Mouse (Mus musculus) ES-E14 (cell line): ENCODE data around the gene Syt3. TPM values are rescaled to one million over a fixed set of nuclear protein-coding genes. Genes with fewer than 3 reads are reported as not detected.

Experiments
- DNase-seq: peaks from one replicate; pipeline ENCODE4 v3.0.0-alpha.2; 2013; ENCODE audit warnings: low read depth, low spot score
- H3K27ac ChIP-seq: 2 replicates; pipeline ENCODE4 v1.5.1; 2012; ENCODE audit warnings: low read depth, mild to moderate bottlenecking, low read length, moderate library complexity, mixed read lengths; ENCODE audit not compliant: poor library complexity, insufficient read depth, severe bottlenecking
- H3K36me3 ChIP-seq: 2 replicates; pipeline ENCODE4 v1.6.1; 2012; ENCODE audit warnings: mild to moderate bottlenecking, low read length, moderate library complexity, mixed read lengths; ENCODE audit not compliant: control insufficient read depth, poor library complexity, insufficient read depth, severe bottlenecking
- H3K4me1 ChIP-seq, 2 experiments: fragments of 150-350 bp in 1 of 2; sonication (generic) in 1 of 2; 2 replicates each; pipeline ENCODE4 v1.6.1; 2012; ENCODE audit warnings: low read length in 2 of 2, mild to moderate bottlenecking in 1 of 2, mixed read lengths in 1 of 2; ENCODE audit not compliant: control insufficient read depth in 2 of 2, insufficient read depth in 2 of 2, poor library complexity in 1 of 2
- H3K4me3 ChIP-seq, 2 experiments: fragments of 150-350 bp in 1 of 2; sonication (generic) in 1 of 2; 2 replicates each; pipeline ENCODE4 v1.5.1; 2012; ENCODE audit warnings: low read length in 2 of 2, low read depth in 1 of 2, mild to moderate bottlenecking in 1 of 2, mixed read lengths in 1 of 2; ENCODE audit not compliant: insufficient read depth in 1 of 2, poor library complexity in 1 of 2, severe bottlenecking in 1 of 2
- H3K9ac ChIP-seq: 2 replicates; pipeline ENCODE4 v1.6.1; 2012; ENCODE audit warnings: low read depth, mild to moderate bottlenecking, low read length, mixed read lengths; ENCODE audit not compliant: poor library complexity, insufficient read depth, severe bottlenecking
- H3K9me3 ChIP-seq: fragments of 150-350 bp; sonication (generic); 2 replicates; pipeline ENCODE4 v1.6.1; 2012; ENCODE audit warnings: low read depth, mild to moderate bottlenecking, low read length; ENCODE audit not compliant: control insufficient read depth, insufficient read depth
- CHD2 ChIP-seq: IDR thresholded peaks from 2 replicates; pipeline ENCODE4 v1.6.1; 2014; ENCODE audit warnings: mild to moderate bottlenecking, low read depth, low read length, inconsistent platforms
- HCFC1 ChIP-seq: IDR thresholded peaks from 2 replicates; pipeline ENCODE4 v1.6.1; 2012; ENCODE audit warnings: low read length, inconsistent platforms, borderline replicate concordance; ENCODE audit not compliant: insufficient read depth
- MAFK ChIP-seq: IDR thresholded peaks from 2 replicates; pipeline ENCODE4 v1.6.1; 2014; ENCODE audit warnings: mild to moderate bottlenecking, low read depth, low read length, inconsistent platforms; ENCODE audit not compliant: insufficient read depth
- ZC3H11A ChIP-seq: IDR thresholded peaks from 2 replicates; pipeline ENCODE4 v1.6.1; 2012; ENCODE audit warnings: low read depth, mild to moderate bottlenecking, inconsistent platforms, low read length, borderline replicate concordance
- ZNF384 ChIP-seq: IDR thresholded peaks from 2 replicates; pipeline ENCODE4 v1.6.1; 2012; ENCODE audit warnings: low read depth, low read length, inconsistent platforms
- in situ Hi-C, 2 experiments: fragments of 600-800 bp; cut with MboI; formaldehyde crosslinking; loops; one replicate each; pipeline ENCODE4 v1.15.1; 2025; ENCODE audit warnings: low sequenced_read_pairs in 2 of 2, inconsistent platforms in 1 of 2; ENCODE audit not compliant: unreplicated experiment in 2 of 2
- total RNA-seq: library from RNA; depleted of rRNA; stranded (reverse); fragments of 300-350 nt; gene quantifications from 2 replicates; pipeline ENCODE4 v1.2.3, GENCODE M21; 2012

Syt3 gene
- total RNA-seq, 1 experiment, result 5.8 TPM

- DNase-seq, result no peak
- Histone ChIP-seq H3K9me3 (no peaks in the 10 kb centered on the region), H3K9ac (no peak overlapping the region), H3K36me3 (no peaks in the 10 kb centered on the region), H3K27ac (no peak overlapping the region), H3K4me1 (peaks cover 4 to 8% of the 10 kb centered on the region in 2 experiments; a peak in 2 of 4 replicates), H3K4me3 (no peak overlapping the region)
- in situ Hi-C loops, result loop anchor here in 1 of 2 experiments (25.0 kb wide), 1 partner anchor 176 kb away; the partner anchor contains the start of genes Acp4 and Gm15517
- no peak for TF ChIP-seq ZNF384
- no peak for TF ChIP-seq ZC3H11A
- TF ChIP-seq CHD2, result no peak
- no peak for TF ChIP-seq HCFC1
- TF ChIP-seq MAFK, result no peak
Measured at GRCm38 (mm10) chr7:44437933-44438332, 54.0 kb downstream of the Syt3 start.

GRCm38 (mm10) chr7:44439696-44440095, 55.8 kb downstream of the Syt3 start:
- DNase-seq, result no peak
- peaks cover 1 to 21% of the 10 kb centered on the region in 2 experiments; a peak in 2 of 4 replicates for H3K4me1 ChIP-seq
- no peak overlapping the region for H3K4me3 ChIP-seq
- H3K9me3 ChIP-seq, result no peaks in the 10 kb centered on the region
- H3K9ac ChIP-seq, result no peak overlapping the region
- no peak overlapping the region for H3K27ac ChIP-seq
- no peaks in the 10 kb centered on the region for H3K36me3 ChIP-seq
- in situ Hi-C loops, result loop anchor here in 1 of 2 experiments (25.0 kb wide), 1 partner anchor 177 kb away; the partner anchor contains the start of genes Acp4 and Gm15517
- TF ChIP-seq CHD2 (no peak), MAFK (no peak), ZNF384 (no peak), ZC3H11A (no peak), HCFC1 (no peak)

- TF ChIP-seq ZC3H11A (no peak), ZNF384 (no peak), HCFC1 (no peak), CHD2 (no peak), MAFK (no peak)
- H3K9ac ChIP-seq, result no peak overlapping the region
- no peaks in the 10 kb centered on the region for H3K9me3 ChIP-seq
- DNase-seq, result no peak
- in situ Hi-C loops, result loop anchor here in 1 of 2 experiments (25.0 kb wide), 1 partner anchor 178 kb away; the partner anchor contains the start of genes Acp4 and Gm15517
- no peak overlapping the region for H3K4me3 ChIP-seq
- H3K4me1 ChIP-seq, result peaks cover 1 to 27% of the 10 kb centered on the region in 2 experiments; a peak in 2 of 4 replicates
- H3K27ac ChIP-seq, result no peak overlapping the region
- H3K36me3 ChIP-seq, result no peaks in the 10 kb centered on the region
Measured at GRCm38 (mm10) chr7:44440479-44440878, 56.6 kb downstream of the Syt3 start.

GRCm38 (mm10) chr7:44441180-44441579, 57.3 kb downstream of the Syt3 start:
- H3K9me3 ChIP-seq, result no peaks in the 10 kb centered on the region
- no peak overlapping the region for H3K27ac ChIP-seq
- H3K4me3 ChIP-seq, result no peak overlapping the region
- peaks cover 1 to 28% of the 10 kb centered on the region in 2 experiments; a peak in 2 of 4 replicates for H3K4me1 ChIP-seq
- no peak overlapping the region for H3K9ac ChIP-seq
- no peaks in the 10 kb centered on the region for H3K36me3 ChIP-seq
- DNase-seq, result no peak
- TF ChIP-seq MAFK, result no peak
- no peak for TF ChIP-seq HCFC1
- TF ChIP-seq CHD2, result no peak
- TF ChIP-seq ZNF384, result no peak
- in situ Hi-C loops, result loop anchor here in 1 of 2 experiments (25.0 kb wide), 1 partner anchor 179 kb away; the partner anchor contains the start of genes Acp4 and Gm15517

GRCm38 (mm10) chr7:44441648-44442109, 57.8 kb downstream of the Syt3 start:
- Histone ChIP-seq H3K27ac (no peak overlapping the region), H3K4me3 (no peak overlapping the region), H3K9me3 (no peaks in the 10 kb centered on the region), H3K9ac (no peak overlapping the region), H3K36me3 (no peaks in the 10 kb centered on the region), H3K4me1 (peaks cover 1 to 28% of the 10 kb centered on the region in 2 experiments; a peak in 2 of 4 replicates)
- no peak for TF ChIP-seq MAFK
- TF ChIP-seq ZNF384, result no peak
- TF ChIP-seq CHD2, result no peak
- TF ChIP-seq ZC3H11A, result no peak
- no peak for TF ChIP-seq HCFC1
- in situ Hi-C loops, result loop anchor here in 1 of 2 experiments (25.0 kb wide), 1 partner anchor 179 kb away; the partner anchor contains the start of genes Acp4 and Gm15517
- no peak for DNase-seq
